Mouse (Mus musculus) cerebellum, postnatal 25 days (tissue): ENCODE data around the gene Cnih1.
"Not testable (repeated sequence)": the region's sequence is repeated elsewhere in the genome, so short reads cannot be mapped to it uniquely, and the experiment has no call there.

Experiments used
- DNase-seq, 2 experiments: peaks; one replicate each; pipeline ENCODE4 v3.0.0; 2021; ENCODE audit warnings: mixed read lengths in 2 of 2

Gene Cnih1

GRCm38 (mm10) chr14:46787787-46788504 lies at the start of gene Cnih1:
Gene Cnih1 (minus strand): TSS chr14:46788411.
- peak; percentile 94 to 95 for DNase-seq

DNA sequence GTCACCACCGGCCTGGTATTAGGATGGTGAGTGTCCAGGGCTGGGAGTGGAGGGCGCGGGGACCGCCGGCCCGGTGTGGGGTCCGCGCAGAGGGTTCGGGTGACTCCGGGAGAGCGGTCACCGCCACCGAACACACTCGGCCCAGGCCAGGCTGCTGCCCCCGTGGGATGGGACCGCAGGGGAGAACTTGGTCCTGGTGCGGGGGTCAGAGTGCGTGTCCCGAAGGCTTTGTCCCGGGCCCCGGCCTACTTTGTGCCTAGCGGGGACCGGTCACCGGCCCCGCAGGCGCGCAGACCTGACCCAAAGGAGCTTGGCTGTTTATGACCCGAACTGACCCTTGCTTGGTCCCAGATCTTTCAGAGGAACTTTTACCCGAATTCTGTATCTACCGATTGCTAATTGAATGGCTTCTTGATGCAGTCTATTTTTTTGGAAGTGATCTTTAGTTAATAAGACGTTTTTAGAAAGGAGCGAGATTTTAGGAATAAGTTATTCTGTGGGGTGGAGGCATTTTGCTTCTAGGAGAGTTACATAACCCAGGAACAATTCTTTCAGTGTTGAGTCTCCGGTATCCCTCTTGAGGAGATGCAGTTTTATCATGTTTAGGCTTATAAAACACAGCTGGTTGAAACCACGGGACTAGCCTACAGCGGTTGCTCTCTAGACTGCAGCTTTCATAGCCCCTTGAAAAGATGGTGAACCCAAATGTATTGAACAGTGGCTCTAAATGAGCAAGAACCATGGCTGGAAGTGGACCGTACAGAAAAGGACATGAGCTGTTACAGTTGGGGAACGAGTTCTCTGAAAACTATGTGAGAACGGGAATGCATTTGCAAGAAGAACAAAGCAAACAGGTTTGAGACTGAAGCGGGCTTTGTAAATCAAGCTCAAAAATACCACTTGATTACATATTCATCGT lies 44.4 kb upstream of the Cnih1 start:
- DNase-seq = peak; percentile 26 to 62

GRCm38 (mm10) chr14:46831837-46832333 lies 43.7 kb upstream of the Cnih1 start, which contains the start of gene Cgrrf1:
Gene Cgrrf1 (plus strand): TSS chr14:46832125.
- peak; percentile 96 to 98 for DNase-seq

- no peak for DNase-seq
Observed at GRCm38 (mm10) chr14:46831295-46831694, 43.1 kb upstream of the Cnih1 start.

GRCm38 (mm10) chr14:46827430-46827829 lies 39.2 kb upstream of the Cnih1 start:
- DNase-seq = no peak

- no peak for DNase-seq
Observed at GRCm38 (mm10) chr14:46823996-46824395, 35.8 kb upstream of the Cnih1 start.

DNA sequence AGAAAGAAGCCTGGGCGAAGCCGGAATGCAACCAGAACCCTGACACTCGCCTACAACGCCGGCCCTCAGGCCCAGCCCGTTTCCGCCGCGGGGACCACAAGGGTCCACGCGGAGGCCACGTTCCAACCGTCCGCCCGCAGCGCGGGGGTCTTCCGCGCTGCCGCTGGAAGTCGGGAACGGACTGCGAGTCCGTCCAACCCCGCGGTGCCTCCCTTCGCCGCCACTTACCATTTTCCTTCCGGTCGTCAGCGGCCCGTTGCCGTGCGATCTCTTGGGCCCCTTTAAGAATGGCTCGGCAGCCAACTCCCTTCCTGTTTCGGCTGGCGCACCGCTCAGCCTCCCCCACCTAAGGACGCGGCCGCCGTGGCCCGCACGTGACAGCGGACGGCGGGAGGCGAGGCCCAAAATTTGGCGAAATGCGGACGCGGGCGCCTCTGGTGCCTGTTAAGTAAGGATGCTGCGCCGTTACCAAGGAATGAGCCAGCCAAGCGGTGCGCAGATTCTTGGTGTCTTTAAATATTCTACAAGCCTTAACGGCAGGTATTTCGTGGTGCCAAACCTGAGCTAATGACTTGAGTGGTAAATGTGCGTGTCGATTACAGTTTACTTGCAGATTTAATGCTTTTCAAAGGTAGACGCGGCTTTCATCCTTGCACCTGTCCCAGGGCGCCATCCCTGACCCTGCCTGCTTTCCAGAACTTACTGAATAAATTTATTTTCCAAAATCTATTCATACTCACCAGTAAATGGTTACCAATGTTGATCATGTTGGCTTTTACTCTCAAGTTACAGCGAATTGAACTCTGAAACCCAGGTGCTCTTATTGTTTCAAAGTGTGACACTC lies 33.9 kb upstream of the Cnih1 start, which contains the start of gene Gmfb:
Gene Gmfb, minus strand, starts transcription at position 370 of the 844 bp plus-strand sequence.
- peak; percentile 98 to 99 for DNase-seq

DNA sequence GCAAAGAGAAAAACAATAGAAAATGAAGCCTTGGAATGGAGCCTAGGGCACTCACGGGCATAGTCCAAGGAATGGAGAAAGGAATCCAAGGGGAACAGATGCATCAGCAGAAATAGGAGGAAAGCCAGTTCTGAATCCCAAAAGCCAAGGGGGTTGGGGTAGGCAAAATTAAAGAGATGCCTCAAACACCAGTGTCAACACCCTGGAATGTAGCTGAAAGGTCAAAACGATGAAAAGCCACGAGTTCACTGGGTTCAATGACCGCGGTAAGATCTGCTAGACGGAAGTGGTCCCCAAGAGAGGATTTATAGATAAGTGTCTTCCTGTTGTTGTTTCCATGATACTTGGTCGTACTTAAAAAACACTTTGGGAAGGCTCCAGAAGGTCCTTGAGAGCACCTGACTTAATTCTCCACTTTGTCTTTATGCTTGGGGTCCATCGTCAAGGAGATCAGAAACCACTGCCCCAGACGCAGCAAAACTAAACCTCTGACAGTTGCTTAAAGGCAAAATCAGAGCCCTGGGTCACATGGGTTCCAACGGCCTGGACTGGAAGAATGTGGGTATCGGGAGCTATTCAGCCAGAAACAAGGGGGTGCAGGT lies 33.2 kb upstream of the Cnih1 start:
- no peak for DNase-seq

GRCm38 (mm10) chr14:46819961-46820360 lies 31.8 kb upstream of the Cnih1 start:
- not testable (repeated sequence) for DNase-seq

DNA sequence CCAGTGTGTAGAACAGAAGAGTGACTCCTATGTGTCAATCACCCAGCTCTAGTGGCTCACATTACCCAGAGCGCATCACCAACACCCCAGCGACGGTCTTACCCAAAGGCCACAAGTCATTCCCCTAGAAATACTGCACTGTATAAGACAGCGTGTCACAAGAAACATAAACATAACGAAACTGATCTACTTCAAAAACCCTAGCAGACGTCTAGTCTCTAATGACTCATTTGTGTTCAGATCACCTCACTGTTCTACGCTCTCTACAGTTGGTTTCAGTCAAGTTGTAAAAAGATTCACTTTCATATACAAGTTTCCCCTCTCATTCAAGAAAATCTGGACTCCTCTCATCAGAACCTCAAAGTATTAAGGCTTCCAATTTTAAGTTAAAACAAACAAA lies 30.5 kb upstream of the Cnih1 start:
- DNase-seq = no peak

DNA sequence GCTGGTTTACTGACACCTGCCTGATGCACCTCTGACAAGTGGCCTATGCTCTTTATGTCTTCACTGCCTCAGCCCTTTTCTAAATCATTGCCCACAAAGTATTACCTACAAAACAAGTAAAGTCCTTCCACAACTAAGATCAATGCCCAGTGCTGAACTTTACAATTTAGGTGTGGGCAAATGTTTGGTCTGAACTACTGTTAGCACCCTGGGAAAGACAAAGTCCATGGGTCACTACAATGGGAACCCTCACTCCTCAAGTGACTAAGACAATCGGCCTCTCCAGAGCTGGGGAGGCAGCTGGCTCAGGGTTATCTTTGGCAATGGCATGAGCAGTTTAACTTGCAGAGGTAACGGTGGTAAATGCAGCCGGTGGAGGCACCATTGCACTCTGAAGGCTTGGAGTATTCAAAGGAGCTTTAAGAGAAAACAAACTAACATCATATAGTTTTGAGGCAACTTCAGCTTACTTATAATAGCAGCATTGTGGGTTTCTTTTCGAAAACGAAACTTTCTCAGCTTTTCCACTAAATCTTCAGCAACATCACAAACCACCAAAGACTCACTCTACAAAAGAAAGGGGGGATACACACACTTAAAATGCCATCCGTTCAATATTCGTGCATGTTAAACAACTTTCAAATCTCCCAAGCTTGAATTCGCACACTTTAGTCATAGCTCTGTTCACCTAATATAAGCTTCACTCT lies 28.9 kb upstream of the Cnih1 start:
- no peak for DNase-seq

- no peak for DNase-seq
Observed at GRCm38 (mm10) chr14:46815640-46816039, 27.4 kb upstream of the Cnih1 start.

GRCm38 (mm10) chr14:46807927-46808326 lies 19.7 kb upstream of the Cnih1 start:
- no peak for DNase-seq

GRCm38 (mm10) chr14:46806186-46806585 lies 18.0 kb upstream of the Cnih1 start:
- DNase-seq = no peak

DNA sequence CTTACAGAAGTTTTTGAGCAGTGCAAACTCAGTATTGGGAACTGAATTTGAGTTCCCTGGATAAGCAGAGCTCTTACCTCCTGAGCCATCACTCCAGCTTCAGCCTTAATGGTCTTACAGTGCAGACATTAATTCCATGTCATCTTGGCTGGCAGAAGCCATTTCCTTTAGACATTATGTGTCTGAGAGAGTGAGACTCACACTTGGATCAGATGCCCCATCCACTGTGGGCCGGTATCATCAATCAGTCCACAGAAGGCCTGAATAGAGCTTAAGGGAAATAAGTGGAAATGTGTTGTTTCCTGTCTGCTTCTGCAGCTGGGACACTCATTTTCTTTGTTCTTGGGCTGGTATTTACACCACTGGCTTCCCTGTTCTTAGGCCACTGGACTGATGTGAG lies 15.6 kb upstream of the Cnih1 start:
- DNase-seq = no peak

DNA sequence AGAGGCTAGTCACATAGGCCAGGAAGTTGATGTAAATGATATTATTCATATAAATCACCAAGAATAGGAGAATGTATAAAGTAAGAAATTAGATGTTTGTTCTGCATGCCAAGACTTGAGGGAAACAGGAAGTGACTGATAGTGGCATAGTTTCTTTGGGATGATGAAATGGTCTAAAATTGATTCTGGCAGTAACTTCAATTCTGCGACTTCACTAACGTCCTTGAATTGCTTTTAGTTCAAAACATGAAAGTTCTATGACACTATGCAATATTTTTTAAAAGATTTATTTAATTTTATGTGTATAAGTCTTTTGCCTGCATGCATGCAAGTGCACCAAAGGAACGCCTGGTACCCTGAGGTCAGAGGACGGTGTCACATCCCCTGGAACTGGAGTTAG lies 15.0 kb upstream of the Cnih1 start:
- no peak for DNase-seq

DNA sequence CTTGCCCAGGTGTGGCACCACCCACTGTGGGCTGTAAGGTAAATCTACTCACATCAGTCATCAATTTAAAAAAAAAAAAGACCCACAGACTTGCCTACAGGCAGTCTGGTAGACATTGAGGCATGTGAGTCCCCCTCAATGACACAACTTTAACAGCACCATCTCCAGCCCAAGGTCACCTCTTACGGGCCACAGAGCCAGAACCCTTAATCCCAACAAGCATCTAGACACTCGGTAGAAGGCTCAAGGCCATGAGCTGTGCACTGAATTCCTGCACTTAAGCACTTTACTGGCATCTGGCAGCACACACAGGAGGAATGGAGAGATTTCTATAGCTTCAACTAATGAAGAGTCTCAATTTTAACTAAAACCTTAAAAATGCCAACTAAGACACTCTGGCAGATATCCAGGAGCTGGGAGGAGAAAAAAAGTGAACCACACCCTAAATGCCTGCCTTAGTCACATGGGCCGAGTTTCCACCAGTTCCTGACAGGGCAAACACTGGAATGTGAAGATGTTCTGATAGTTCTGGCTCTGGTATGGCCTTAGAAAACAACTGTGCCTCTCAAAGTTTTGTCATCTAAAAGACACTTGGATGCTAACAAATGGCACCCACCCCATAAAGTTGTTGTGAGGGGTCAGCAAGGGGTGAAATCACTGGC lies 12.6 kb upstream of the Cnih1 start:
- no peak for DNase-seq

- no peak for DNase-seq
Observed at GRCm38 (mm10) chr14:46794157-46794556, 5.9 kb upstream of the Cnih1 start.

- DNase-seq = no peak
Observed at GRCm38 (mm10) chr14:46790723-46791122, 2.5 kb upstream of the Cnih1 start.

DNA sequence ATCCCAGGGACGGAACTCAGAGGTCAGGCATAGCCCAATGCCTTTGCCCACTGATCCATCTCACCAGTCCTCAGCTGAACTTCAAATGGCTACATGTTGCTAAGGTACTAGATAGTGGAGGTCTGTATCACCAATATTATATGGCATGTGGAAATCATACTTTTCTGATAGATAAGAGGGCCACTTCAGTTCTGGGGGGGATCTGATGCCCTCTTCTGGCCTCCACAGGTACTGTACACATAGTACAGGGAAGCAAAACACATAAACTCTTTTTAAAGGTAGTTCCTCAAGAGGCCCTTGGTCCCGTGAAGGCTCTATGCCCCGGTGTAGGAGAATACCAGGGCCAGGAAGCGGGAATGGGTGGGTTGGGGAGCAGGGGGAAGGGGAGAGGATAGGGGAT lies 2.1 kb upstream of the Cnih1 start:
- no peak for DNase-seq

DNA sequence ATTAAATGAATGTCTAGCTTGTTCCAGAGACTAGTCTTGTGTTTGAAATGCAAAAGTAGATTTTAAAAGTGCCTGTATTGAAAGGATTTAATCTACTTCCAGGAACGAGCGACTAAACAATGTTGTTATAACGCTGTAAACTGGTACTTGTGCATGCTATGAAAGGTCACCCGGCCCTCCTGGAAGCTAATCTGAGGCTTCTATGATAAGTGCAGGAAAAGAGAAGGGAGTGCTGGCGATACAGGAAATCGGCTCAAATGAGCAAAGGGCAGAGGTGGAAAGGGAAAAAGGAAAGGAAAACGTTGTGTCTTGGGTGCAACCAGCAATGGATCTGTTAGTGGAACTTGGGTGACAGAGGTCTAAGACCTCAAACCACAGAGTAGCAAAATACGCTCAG lies 292 bp upstream of the Cnih1 start:
- DNase-seq = peak; percentile 16 to 24
